Mouse (Mus musculus): ENCODE measurements at regions not wholly inside any gene's neighbourhood (a gene's known extent, or its start where the extent isn't known, plus 50 kb on each side); places are given as distances from the start of the nearest gene placed in this dataset.

DNA sequence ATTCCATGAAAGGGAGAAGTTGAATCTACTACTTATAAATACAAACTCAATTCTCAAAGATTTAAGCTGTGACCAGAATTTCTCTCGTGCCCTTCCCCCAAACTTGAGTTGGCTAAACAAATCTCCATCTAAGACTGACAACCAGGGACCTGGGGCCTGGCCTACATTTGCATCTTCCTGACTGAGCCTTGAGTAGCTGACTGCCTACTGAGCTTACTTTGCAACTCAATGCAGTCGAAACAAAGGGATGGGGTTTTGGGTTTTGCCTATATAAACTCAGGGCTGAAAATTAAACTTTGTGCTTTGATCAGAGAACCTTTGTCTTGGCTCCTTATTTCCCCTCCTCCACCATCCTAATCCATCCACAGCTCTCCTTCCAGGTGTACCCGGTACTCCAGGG is 205.9 kb downstream of the Dusp6 start:
- TF ChIP-seq CTCF (IDR thresholded peaks at IDR 0.05; ENCODE audit: extremely low read depth, insufficient read depth, low read length) (no peak), POLR2A (IDR thresholded peaks at IDR 0.05; ENCODE audit: extremely low read depth, insufficient read depth, low read length) (no peak)

Data from cortical plate, adult 2 months (tissue).